In the genomic region with DNA sequence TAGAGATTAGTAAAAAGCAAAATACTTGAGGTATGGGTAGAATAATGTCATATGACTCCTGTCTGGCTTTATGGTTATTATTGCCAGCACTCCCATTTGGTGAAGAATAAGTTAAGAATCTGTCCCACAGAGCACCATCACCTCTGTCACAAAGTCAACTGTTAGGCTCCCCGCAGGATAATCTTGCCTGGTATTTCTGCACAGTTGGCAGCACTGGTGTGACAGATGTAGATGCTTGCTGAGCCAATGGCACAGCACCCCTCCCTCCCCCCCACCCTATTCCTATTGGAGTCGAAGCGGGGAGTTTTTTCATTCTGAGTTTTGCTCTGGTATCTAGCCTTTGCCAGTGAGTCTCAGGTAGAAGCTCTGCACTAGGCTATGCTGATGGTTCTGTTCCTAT, we compare ENCODE assay signal across 31 mouse cellular contexts. TPM values are rescaled to one million over a fixed set of nuclear protein-coding genes. Genes with fewer than 3 reads are reported as not detected.
DNase-seq lines count a peak whose midpoint lies in the region; ATAC-seq and TF ChIP-seq lines count a peak whose summit lies in the region.
"Had no signal": no experiment of that assay in that cellular context is flagged by ENCODE, and none has a peak within 500 bp of the region (broad histone marks: within the 10 kb centered on the region; RNA-seq: fewer than 3 reads in every experiment).

No protein-coding gene starts in this region.

- no peak overlapping the region for H3K4me2 ChIP-seq in forebrain, embryonic 13.5 days
- H3K4me2 ChIP-seq in forebrain, embryonic 12.5 days, result no peak overlapping the region
- H3K4me2 ChIP-seq in forebrain, postnatal 0 days (ENCODE audit: low read depth), result no peak overlapping the region
- H3K4me2 ChIP-seq in forebrain, embryonic 11.5 days (ENCODE audit: low read depth, low read length, severe bottlenecking), result no peak overlapping the region
- H3K4me2 ChIP-seq: heart, embryonic 11.5 days; hindbrain, embryonic 13.5 days; intestine, embryonic 15.5 days had no signal

- ATAC-seq in forebrain, embryonic 13.5 days, result peak; percentile 55; the same call in 1 of the 2 replicates
- no peak for ATAC-seq in forebrain, embryonic 12.5 days (ENCODE audit: low FRiP score)
- peak; percentile 27; the same call in 1 of the 2 replicates for ATAC-seq in forebrain, postnatal 0 days
- ATAC-seq in forebrain, embryonic 11.5 days (replicated peaks; ENCODE audit: low FRiP score), result no peak
- ATAC-seq: hindbrain, embryonic 16.5 days; intestine, embryonic 15.5 days; Patski had no signal

- DNase-seq in forebrain, postnatal 0 days, result peak; percentile 32
- no peak for DNase-seq in forebrain, embryonic 11.5 days (ENCODE audit: low spot score)
- peak in 1 of 2 experiments; percentile 25 for DNase-seq in layer of hippocampus, adult 2 months (ENCODE audit: low spot score in 2 of 2)
- DNase-seq in layer of hippocampus, adult 9-11 months, result no peak
- DNase-seq in gastrocnemius, postnatal 10 days, result no peak
- DNase-seq: adrenal gland, postnatal 10 days; adrenal gland, postnatal 36 days; B cell, adult 2 months; cerebellum, adult 11 months; cerebellum, adult 2 months; cerebellum, postnatal 14 days; gastrocnemius, postnatal 36 days; heart, postnatal 36 days; kidney, adult 11 months had no signal

- H3K9ac ChIP-seq in forebrain, embryonic 13.5 days, result no peak overlapping the region
- no peak overlapping the region for H3K9ac ChIP-seq in forebrain, embryonic 12.5 days
- no peak overlapping the region for H3K9ac ChIP-seq in forebrain, postnatal 0 days
- H3K9ac ChIP-seq in forebrain, embryonic 11.5 days (ENCODE audit: low read length), result no peak overlapping the region
- H3K9ac ChIP-seq: hindbrain, embryonic 13.5 days; intestine, embryonic 15.5 days had no signal

- no peaks in the 10 kb centered on the region for H3K9me3 ChIP-seq in forebrain, embryonic 13.5 days (replicated peaks)
- H3K9me3 ChIP-seq in forebrain, embryonic 12.5 days, result no peaks in the 10 kb centered on the region
- H3K9me3 ChIP-seq in forebrain, postnatal 0 days (ENCODE audit: low read length), result no peaks in the 10 kb centered on the region
- H3K9me3 ChIP-seq in forebrain, embryonic 11.5 days (ENCODE audit: control insufficient read depth, low read length), result no peaks in the 10 kb centered on the region
- H3K9me3 ChIP-seq: hindbrain, embryonic 10.5 days; hindbrain, embryonic 13.5 days; intestine, embryonic 15.5 days had no signal

- no peaks in the 10 kb centered on the region for H3K36me3 ChIP-seq in forebrain, embryonic 13.5 days (ENCODE audit: poor library complexity, severe bottlenecking)
- no peaks in the 10 kb centered on the region for H3K36me3 ChIP-seq in forebrain, embryonic 12.5 days (replicated peaks)
- no peaks in the 10 kb centered on the region for H3K36me3 ChIP-seq in forebrain, postnatal 0 days (ENCODE audit: insufficient read depth)
- no peaks in the 10 kb centered on the region for H3K36me3 ChIP-seq in forebrain, embryonic 11.5 days (ENCODE audit: control insufficient read depth, insufficient read depth, low read length)
- H3K36me3 ChIP-seq: G1E; hindbrain, embryonic 10.5 days; hindbrain, embryonic 13.5 days; intestine, embryonic 15.5 days had no signal

- no peak overlapping the region for H3K4me3 ChIP-seq in forebrain, embryonic 13.5 days
- H3K4me3 ChIP-seq in forebrain, embryonic 12.5 days (replicated peaks), result no peak overlapping the region
- H3K4me3 ChIP-seq in forebrain, postnatal 0 days (ENCODE audit: low read depth, low read length), result no peak overlapping the region
- no peak overlapping the region for H3K4me3 ChIP-seq in forebrain, embryonic 11.5 days (ENCODE audit: low read depth, low read length)
- no peak overlapping the region for H3K4me3 ChIP-seq in layer of hippocampus, adult 2 months
- H3K4me3 ChIP-seq: hindbrain, embryonic 10.5 days; hindbrain, embryonic 13.5 days; intestine, embryonic 15.5 days had no signal

- no peaks in the 10 kb centered on the region for H3K27me3 ChIP-seq in forebrain, embryonic 13.5 days
- no peaks in the 10 kb centered on the region for H3K27me3 ChIP-seq in forebrain, embryonic 12.5 days
- H3K27me3 ChIP-seq in forebrain, postnatal 0 days (ENCODE audit: insufficient read depth, low read length), result no peaks in the 10 kb centered on the region
- H3K27me3 ChIP-seq in forebrain, embryonic 11.5 days (ENCODE audit: control insufficient read depth, insufficient read depth, low read length), result no peaks in the 10 kb centered on the region
- H3K27me3 ChIP-seq: CH12.LX; hindbrain, embryonic 13.5 days; intestine, embryonic 15.5 days; Patski had no signal

- 59% methylated on average over 3 of the region's 3 CpGs for WGBS in forebrain, embryonic 13.5 days
- 61% methylated on average over 3 of the region's 3 CpGs for WGBS in forebrain, embryonic 12.5 days
- 48% methylated on average over 3 of the region's 3 CpGs for WGBS in forebrain, postnatal 0 days
- WGBS in forebrain, embryonic 11.5 days, result 80% methylated on average over 3 of the region's 3 CpGs

- no peak overlapping the region for H3K27ac ChIP-seq in forebrain, embryonic 13.5 days
- H3K27ac ChIP-seq in forebrain, embryonic 12.5 days, result no peak overlapping the region
- H3K27ac ChIP-seq in forebrain, postnatal 0 days (ENCODE audit: low read depth, low read length), result no peak overlapping the region
- no peak overlapping the region for H3K27ac ChIP-seq in forebrain, embryonic 11.5 days (ENCODE audit: low read depth, low read length)
- H3K27ac ChIP-seq in layer of hippocampus, adult 2 months, result 0 out of 2 replicates have a peak overlapping the region, but pooled peaks have one; percentile 28
- H3K27ac ChIP-seq: hindbrain, embryonic 10.5 days; hindbrain, embryonic 13.5 days; intestine, embryonic 15.5 days had no signal

- no peak for TF ChIP-seq CTCF in forebrain, postnatal 0 days (IDR thresholded peaks at IDR 0.05; ENCODE audit: low read depth)
- TF ChIP-seq CTCF in layer of hippocampus, adult 2 months (conservative IDR thresholded peaks at IDR 0.05), result no peak

- no peaks in the 10 kb centered on the region for H3K4me1 ChIP-seq in forebrain, embryonic 13.5 days
- H3K4me1 ChIP-seq in forebrain, embryonic 12.5 days, result no peaks in the 10 kb centered on the region
- no peaks in the 10 kb centered on the region for H3K4me1 ChIP-seq in forebrain, postnatal 0 days (ENCODE audit: insufficient read depth)
- no peaks in the 10 kb centered on the region for H3K4me1 ChIP-seq in forebrain, embryonic 11.5 days (replicated peaks; ENCODE audit: control insufficient read depth, insufficient read depth, low read length)
- H3K4me1 ChIP-seq: hindbrain, embryonic 10.5 days; hindbrain, embryonic 13.5 days; intestine, embryonic 15.5 days had no signal

RNA-seq across cellular contexts. Expression of a gene that starts 23.9 kb away (rescaled TPM):
- polyA plus RNA-seq in forebrain, embryonic 13.5 days (2015; fragmentation: Nextera tagmentation; extraction: Ambion mirVana), result 0.13 and 0.15 TPM in 2 replicates
- polyA plus RNA-seq in forebrain, embryonic 12.5 days (2016; fragmentation: Nextera tagmentation; extraction: Ambion mirVana), result 0.10 TPM in 1 of 2 replicates, not detected in the other
- 0.10 and 0.92 TPM in 2 replicates for total RNA-seq in forebrain, postnatal 0 days (2014; rRNA removed)
- polyA plus RNA-seq in forebrain, postnatal 0 days (2015; fragmentation: Nextera tagmentation; extraction: Ambion mirVana), result 0.64 and 0.65 TPM in 2 replicates
- 0.08 TPM in 1 of 2 replicates, not detected in the other for polyA plus RNA-seq in forebrain, embryonic 11.5 days (2014; fragmentation: Nextera tagmentation; extraction: Ambion mirVana)
- total RNA-seq in layer of hippocampus, adult 2 months (2021), result 10 to 100 TPM; 15.8 to 16.2 TPM
- total RNA-seq in gastrocnemius, postnatal 10 days (2021), result not detected
- total RNA-seq: adrenal gland, adult 18-20 months; adrenal gland, postnatal 10 days; adrenal gland, postnatal 36 days; CH12.LX; gastrocnemius, adult 8-10 months; gastrocnemius, postnatal 36 days; granulocyte monocyte progenitor cell, adult 5-6 weeks; heart, adult 8-10 months; heart, postnatal 36 days had no signal
- polyA plus RNA-seq: embryonic facial prominence, embryonic 14.5 days; G1E; heart, embryonic 11.5 days; heart, embryonic 14.5 days; heart, postnatal 0 days; intestine, embryonic 15.5 days; Patski had no signal

Comparison
In these comparisons a context has a peak if more than half of its experiments do, and no peak if none do; other contexts are left out.
1. ATAC-seq: peak in forebrain, embryonic 13.5 days (single experiment) and forebrain, postnatal 0 days (single experiment); none in forebrain, embryonic 12.5 days (single experiment) and forebrain, embryonic 11.5 days (single experiment).